Mouse (Mus musculus) heart, postnatal 10 days (tissue): ENCODE results near the gene Slc26a8. TPM values are rescaled to one million over a fixed set of nuclear protein-coding genes. Genes with fewer than 3 reads are reported as not detected.

Experiments
- DNase-seq, 2 experiments: peaks; one replicate each; pipeline ENCODE4 v3.0.0; 2021
- intact Hi-C: fragments of 180-260 bp; cut with DNase I; formaldehyde crosslinking; loops from one replicate; pipeline ENCODE4 v1.15.1; 2025
- total RNA-seq, 2 experiments: library from RNA; stranded (reverse); gene quantifications; 2 replicates each; pipeline ENCODE4 v1.2.3; 2021

Gene Slc26a8
- total RNA-seq, 2 experiments from 2014 or later, result 0.65 to 1.2 TPM

DNA sequence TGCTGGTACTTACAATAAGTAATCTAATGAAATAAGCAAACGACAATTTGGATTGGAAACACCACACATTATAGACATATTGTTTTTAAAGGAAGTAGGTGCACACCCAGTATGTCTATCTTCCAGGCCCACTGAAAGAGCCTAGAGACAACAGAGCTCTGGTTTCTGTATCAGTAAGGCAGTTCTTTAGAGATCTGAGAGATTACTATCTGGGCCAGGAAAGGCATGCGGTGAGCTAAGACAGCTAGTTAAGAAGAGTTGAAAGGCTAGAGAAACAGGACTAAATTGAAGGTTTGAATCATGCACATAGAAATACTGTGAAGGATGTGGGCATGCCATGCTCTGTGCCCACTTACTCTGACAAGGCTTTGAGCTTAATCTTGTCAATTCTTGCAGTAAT is 77.4 kb downstream of the Slc26a8 start:
- intact Hi-C loops, result no loop called here
- DNase-seq, result no peak

GRCm38 (mm10) chr17:28609543-28609942 is 80.5 kb downstream of the Slc26a8 start:
- intact Hi-C loops, result no loop called here
- no peak for DNase-seq

- no peak for DNase-seq
- intact Hi-C loops, result no loop called here
Observed at GRCm38 (mm10) chr17:28601557-28602250, 88.3 kb downstream of the Slc26a8 start.

DNA sequence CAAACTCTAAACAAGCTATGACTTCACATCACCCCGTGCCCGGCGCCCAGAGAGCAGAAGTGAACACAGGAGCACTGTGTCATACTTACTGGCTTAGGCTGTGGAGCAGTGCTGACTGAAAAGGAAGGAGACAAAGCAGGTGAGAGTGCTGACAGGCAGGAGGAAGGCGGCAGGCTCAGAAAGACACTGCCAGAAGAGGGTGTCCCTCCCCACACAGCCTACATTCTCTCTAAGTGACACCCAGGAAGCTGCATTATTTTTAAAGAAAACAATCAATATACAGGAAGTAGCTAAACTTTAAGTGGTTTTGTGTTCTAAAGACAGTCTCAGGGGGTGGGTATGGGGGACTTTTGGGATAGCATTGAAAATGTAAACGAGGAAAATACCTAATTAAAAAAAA is 89.3 kb downstream of the Slc26a8 start:
- intact Hi-C loops, result no loop called here

GRCm38 (mm10) chr17:28593965-28594364 is 96.1 kb downstream of the Slc26a8 start:
- no peak for DNase-seq
- intact Hi-C loops, result loop anchor here (1.0 to 2.0 kb wide), 2 partner anchors 27 to 54 kb away; no protein-coding TSS in a partner anchor

More for the DNA sequence above, 89.3 kb downstream of the Slc26a8 start:
- DNase-seq, result no peak

GRCm38 (mm10) chr17:28592998-28593397 is 97.0 kb downstream of the Slc26a8 start:
- intact Hi-C loops, result loop anchor here (1.0 to 2.0 kb wide), 2 partner anchors 28 to 55 kb away; no protein-coding TSS in a partner anchor
- peak; percentile 69 to 83 for DNase-seq

DNA sequence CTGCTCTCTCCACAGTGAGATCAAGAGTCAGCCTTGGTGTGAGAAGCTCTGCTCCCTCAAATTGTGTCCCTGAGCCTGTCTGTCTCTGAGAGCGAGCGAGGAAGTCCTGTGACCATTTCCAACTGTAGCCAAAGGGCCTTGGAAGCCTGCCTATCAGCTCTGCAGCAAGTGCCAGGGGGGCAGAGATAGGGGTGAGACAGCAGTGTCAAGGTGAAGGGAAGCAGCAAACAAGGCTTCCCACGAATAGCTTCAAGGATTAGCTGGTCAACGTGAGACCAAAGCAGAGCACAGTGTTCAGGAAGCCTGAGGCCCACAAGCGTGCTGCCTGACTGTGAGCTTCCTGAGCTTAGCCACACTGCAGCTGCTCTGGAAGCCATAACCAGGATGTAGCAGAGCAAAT is 98.6 kb downstream of the Slc26a8 start:
- intact Hi-C loops, result no loop called here
- DNase-seq, result peak; percentile 78 to 82

DNA sequence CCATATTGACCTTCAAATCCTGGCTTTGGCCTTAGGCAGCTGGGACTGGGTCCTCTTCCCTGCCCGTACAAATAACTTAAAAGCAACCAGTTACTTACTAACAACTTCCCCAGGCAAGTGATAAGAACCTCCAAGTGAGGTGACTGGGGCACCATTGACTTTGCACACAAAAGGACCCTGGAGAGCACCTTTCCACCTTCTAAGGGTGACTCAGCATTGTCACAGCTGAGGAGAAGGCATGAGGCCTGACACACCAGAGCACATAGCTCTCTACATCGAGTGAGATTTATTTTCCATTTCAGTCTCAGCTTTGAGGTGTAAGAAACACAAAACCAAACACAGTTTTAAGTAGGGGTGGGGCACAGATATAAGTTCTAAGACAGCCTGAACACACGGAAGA is 99.4 kb downstream of the Slc26a8 start:
- intact Hi-C loops, result no loop called here
- DNase-seq, result no peak

DNA sequence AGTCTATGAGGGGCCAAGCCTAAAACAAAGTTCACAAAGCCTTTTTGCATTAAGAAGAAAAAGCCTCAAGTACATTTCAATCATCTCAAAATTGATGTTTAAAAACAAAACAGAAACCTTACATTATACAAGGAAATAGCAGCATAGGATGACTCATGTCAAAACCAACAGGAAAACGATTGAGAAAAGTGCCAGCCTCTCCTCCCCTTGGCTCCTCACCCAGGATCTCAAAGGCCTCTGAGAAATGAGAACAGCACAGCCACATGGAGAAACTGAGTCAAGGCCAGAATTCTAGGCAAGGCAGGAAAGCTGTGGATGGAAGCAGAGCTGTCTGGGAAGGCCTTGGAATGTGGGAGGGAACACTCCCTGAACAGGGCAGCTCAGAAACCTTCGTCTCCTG is 101.4 kb downstream of the Slc26a8 start:
- intact Hi-C loops, result no loop called here
- no peak for DNase-seq

Other genes starting within 250 kb of the Slc26a8 start
- 10 to 100 TPM in 1 of 2 experiments, 1 to 10 TPM in 1; 9.8 to 52.9 TPM for gene Fkbp5, start 172.7 kb downstream of the Slc26a8 start, total RNA-seq
- not detected for gene Armc12, start 159.4 kb downstream of the Slc26a8 start, total RNA-seq
- not detected for gene Clpsl2, start 140.8 kb downstream of the Slc26a8 start, total RNA-seq
- gene Clps, start 129.5 kb downstream of the Slc26a8 start, total RNA-seq, result not detected
- gene Lhfpl5, start 114.6 kb downstream of the Slc26a8 start, total RNA-seq, result not detected
- 10 to 100 TPM; 40.0 to 43.7 TPM for gene Srpk1, start 67.5 kb downstream of the Slc26a8 start, total RNA-seq
- 10 to 100 TPM; 47.3 to 51.1 TPM for gene Mapk14, start 1.1 kb upstream of the Slc26a8 start, total RNA-seq
- under 1 TPM; 0.45 to 0.77 TPM for gene AC170998.1, start 35.9 kb upstream of the Slc26a8 start, total RNA-seq
- 1 to 10 TPM in 1 of 2 experiments, under 1 TPM in 1; 0.45 to 1.1 TPM for gene Mapk13, start 79.1 kb upstream of the Slc26a8 start, total RNA-seq
- 10 to 100 TPM; 15.2 to 22.3 TPM for gene Brpf3, start 110.9 kb upstream of the Slc26a8 start, total RNA-seq
- gene Pnpla1, start 168.2 kb upstream of the Slc26a8 start, total RNA-seq, result not detected
- under 1 TPM in 1 of 2 experiments, not detected in 1; 0.05 TPM for gene 4930539E08Rik, start 225.1 kb upstream of the Slc26a8 start, total RNA-seq